Mouse (Mus musculus): ENCODE measurements at regions not wholly inside any gene's neighbourhood (a gene's known extent, or its start where the extent isn't known, plus 50 kb on each side); places are given as distances from the start of the nearest gene placed in this dataset.

GRCm38 (mm10) chr15:62258611-62259010 lies 1335.8 kb upstream of the A1bg start:
- TF ChIP-seq CTCF (IDR thresholded peaks at IDR 0.05; ENCODE audit: borderline replicate concordance, control insufficient read depth, extremely low read depth, insufficient read depth, low read length, poor library complexity) = no peak
- no peak for TF ChIP-seq POLR2A (IDR thresholded peaks at IDR 0.05; ENCODE audit: control insufficient read depth, extremely low read depth, insufficient read depth, low read length, poor library complexity)
